Mouse (Mus musculus) limb, embryonic 14.5 days (tissue): ENCODE measurements at regions not wholly inside any gene's neighbourhood (a gene's known extent, or its start where the extent isn't known, plus 50 kb on each side); places are given as distances from the start of the nearest gene placed in this dataset.
A peak's percentile ranks its signal among the peaks of the same experiment; 100 is the strongest.

Experiments used
- ATAC-seq: fragments of 200-750 bp; cut with Nextera tagmentation; 2 replicates; pipeline ENCODE4 v1.8.0; 2017; ENCODE audit warnings: low read depth, moderate number of reproducible peaks, moderate TSS enrichment; ENCODE audit not compliant: low FRiP score
- DNase-seq: peaks from one replicate; pipeline ENCODE4 v3.0.0-alpha.2; 2015; ENCODE audit warnings: low spot score
- H3K27ac ChIP-seq: fragments of 300-500 bp; sonication (generic); replicated peaks from 2 replicates; pipeline ENCODE4 v1.5.1; 2014; ENCODE audit warnings: low read depth, mild to moderate bottlenecking, low read length, moderate library complexity, mixed read lengths
- H3K27me3 ChIP-seq: fragments of 300-500 bp; sonication (generic); 2 replicates; pipeline ENCODE4 v1.6.1; 2014; ENCODE audit warnings: low read length, mixed read lengths; ENCODE audit not compliant: control insufficient read depth, insufficient read depth
- H3K36me3 ChIP-seq: fragments of 300-500 bp; sonication (generic); 2 replicates; pipeline ENCODE4 v1.6.1; 2014; ENCODE audit warnings: mild to moderate bottlenecking, low read length, moderate library complexity, mixed read lengths; ENCODE audit not compliant: control insufficient read depth, insufficient read depth
- H3K4me1 ChIP-seq: fragments of 300-500 bp; sonication (generic); 2 replicates; pipeline ENCODE4 v1.6.1; 2014; ENCODE audit warnings: antibody characterized with exemption, low read length, mixed read lengths; ENCODE audit not compliant: control insufficient read depth, insufficient read depth
- H3K4me2 ChIP-seq: fragments of 300-500 bp; sonication (generic); replicated peaks from 2 replicates; pipeline ENCODE4 v1.6.1; 2014; ENCODE audit warnings: low read depth, mild to moderate bottlenecking, low read length, moderate library complexity; ENCODE audit not compliant: severe bottlenecking
- H3K4me3 ChIP-seq: fragments of 300-500 bp; sonication (generic); replicated peaks from 2 replicates; pipeline ENCODE4 v1.5.1; 2014; ENCODE audit warnings: low read length
- H3K9ac ChIP-seq: fragments of 300-500 bp; sonication (generic); 2 replicates; pipeline ENCODE4 v1.6.1; 2014; ENCODE audit warnings: mild to moderate bottlenecking, low read depth, low read length, moderate library complexity; ENCODE audit not compliant: severe bottlenecking
- H3K9me3 ChIP-seq: fragments of 300-500 bp; sonication (generic); 2 replicates; pipeline ENCODE4 v1.6.1; 2016; ENCODE audit warnings: low read length; ENCODE audit not compliant: control insufficient read depth
- POLR2A ChIP-seq: fragments of 200-500 bp; IDR thresholded peaks from 2 replicates; pipeline ENCODE4 v1.8.0; 2012; ENCODE audit warnings: inconsistent platforms, mild to moderate bottlenecking, moderate library complexity, borderline replicate concordance; ENCODE audit not compliant: insufficient read depth, insufficient read length; ENCODE audit errors: extremely low read depth
- WGBS: fragments of 180-500 bp; shearing (Covaris S2); extraction: QIAGEN DNeasy Blood & Tissue Kit; methylation state at CpG from one replicate; pipeline ENCODE4 v1.1.7; 2014; 5-methylcytosine and 5-hydroxymethylcytosine counted together

- H3K4me3 ChIP-seq, result no peak overlapping the region
- 0 out of 2 replicates have a peak, but pooled peaks cover 8% of the 10 kb centered on the region for H3K4me1 ChIP-seq
- H3K4me2 ChIP-seq, result no peak overlapping the region
- H3K27ac ChIP-seq, result no peak overlapping the region
- peak; percentile 27 for DNase-seq
- H3K36me3 ChIP-seq, result no peaks in the 10 kb centered on the region
- H3K27me3 ChIP-seq, result no peaks in the 10 kb centered on the region
- H3K9ac ChIP-seq, result no peak overlapping the region
- ATAC-seq, result no peak
- 19% methylated on average over 10 of the region's 10 CpGs for WGBS
- TF ChIP-seq POLR2A, result no peak
- no peaks in the 10 kb centered on the region for H3K9me3 ChIP-seq
Observed at GRCm38 (mm10) chr14:58617656-58618055, 525.0 kb downstream of the 1700129C05Rik start.

GRCm38 (mm10) chr14:58608216-58608615 is 534.5 kb downstream of the 1700129C05Rik start:
- Histone ChIP-seq H3K27ac (no peak overlapping the region), H3K9me3 (no peaks in the 10 kb centered on the region), H3K4me1 (peaks cover 8% of the 10 kb centered on the region), H3K9ac (no peak overlapping the region), H3K4me3 (no peak overlapping the region), H3K27me3 (no peaks in the 10 kb centered on the region), H3K36me3 (no peaks in the 10 kb centered on the region), H3K4me2 (no peak overlapping the region)
- WGBS, result 35% methylated on average over 4 of the region's 4 CpGs
- no peak for TF ChIP-seq POLR2A
- ATAC-seq (no peak), DNase-seq (peak; percentile 31)

- no peak overlapping the region for H3K4me2 ChIP-seq
- no peak for ATAC-seq
- H3K27ac ChIP-seq, result no peak overlapping the region
- H3K9ac ChIP-seq, result no peak overlapping the region
- H3K4me3 ChIP-seq, result no peak overlapping the region
- H3K27me3 ChIP-seq, result no peaks in the 10 kb centered on the region
- H3K36me3 ChIP-seq, result no peaks in the 10 kb centered on the region
- peaks cover 8% of the 10 kb centered on the region for H3K4me1 ChIP-seq
- no peaks in the 10 kb centered on the region for H3K9me3 ChIP-seq
- no peak for TF ChIP-seq POLR2A
- no peak for DNase-seq
- WGBS, result 39% methylated on average over 2 of the region's 2 CpGs
Observed at GRCm38 (mm10) chr14:58607734-58608133, 535.0 kb downstream of the 1700129C05Rik start.

GRCm38 (mm10) chr14:58605529-58605928 is 535.2 kb downstream of the Fgf9 start:
- Histone ChIP-seq H3K27me3 (no peaks in the 10 kb centered on the region), H3K36me3 (no peaks in the 10 kb centered on the region), H3K4me1 (peaks cover 8% of the 10 kb centered on the region), H3K4me2 (no peak overlapping the region), H3K9me3 (no peaks in the 10 kb centered on the region), H3K27ac (no peak overlapping the region), H3K9ac (no peak overlapping the region), H3K4me3 (no peak overlapping the region)
- no peak for ATAC-seq
- no peak for TF ChIP-seq POLR2A
- WGBS, result 58% methylated on average over 4 of the region's 4 CpGs
- no peak for DNase-seq

- Histone ChIP-seq H3K4me1 (no peaks in the 10 kb centered on the region), H3K9me3 (no peaks in the 10 kb centered on the region), H3K36me3 (no peaks in the 10 kb centered on the region), H3K27ac (no peak overlapping the region), H3K9ac (no peak overlapping the region), H3K27me3 (no peaks in the 10 kb centered on the region), H3K4me2 (no peak overlapping the region), H3K4me3 (no peak overlapping the region)
- DNase-seq (no peak), ATAC-seq (no peak)
- TF ChIP-seq POLR2A, result no peak
- 78% methylated on average over 3 of the region's 3 CpGs for WGBS
Observed at GRCm38 (mm10) chr14:58598867-58599266, 528.5 kb downstream of the Fgf9 start.

GRCm38 (mm10) chr14:58597810-58598209 is 527.5 kb downstream of the Fgf9 start:
- TF ChIP-seq POLR2A, result no peak
- no peak overlapping the region for H3K27ac ChIP-seq
- no peak overlapping the region for H3K9ac ChIP-seq
- H3K9me3 ChIP-seq, result no peaks in the 10 kb centered on the region
- WGBS, result 62% methylated on average over 2 of the region's 2 CpGs
- H3K4me1 ChIP-seq, result no peaks in the 10 kb centered on the region
- no peaks in the 10 kb centered on the region for H3K36me3 ChIP-seq
- H3K4me2 ChIP-seq, result no peak overlapping the region
- H3K27me3 ChIP-seq, result no peaks in the 10 kb centered on the region
- DNase-seq, result no peak
- no peak overlapping the region for H3K4me3 ChIP-seq
- no peak for ATAC-seq
